Mouse (Mus musculus): Measurements from ENCODE around the gene Olfr352. TPM values are rescaled to one million over a fixed set of nuclear protein-coding genes. Genes with fewer than 3 reads are reported as not detected.

Gene Olfr352
- not detected in 2 replicates for polyA plus RNA-seq (2016; fragmentation: Nextera tagmentation; extraction: Ambion mirVana)

DNA sequence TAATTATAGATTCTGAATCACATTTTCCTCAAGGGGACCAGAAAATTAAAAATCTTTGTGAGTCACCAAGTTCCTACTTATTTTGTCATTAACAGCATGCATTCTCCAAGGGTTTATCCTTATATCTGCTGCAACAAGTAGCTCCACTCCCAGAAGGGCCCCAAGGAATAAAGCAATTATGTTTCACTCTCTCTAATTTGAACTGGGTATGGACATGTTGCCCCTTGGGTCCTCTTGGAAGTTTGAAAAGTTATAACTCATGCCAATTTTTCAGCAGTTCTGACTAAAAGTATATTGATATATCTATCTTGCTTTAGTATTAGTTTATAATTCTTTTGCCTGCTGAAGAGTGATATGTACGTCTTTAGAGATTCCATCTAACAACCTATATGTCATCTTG is at the start of gene Olfr352:
TSS of gene Olfr352 (plus strand) at position 301 of the 400 bp plus-strand sequence.
- Histone ChIP-seq H3K9ac (no peak within 1 kb of the TSS), H3K9me3 (peaks cover 6% of the 10 kb centered on the region; the same call in 1 of the 2 replicates)
- 81% methylated on average over 1 of the region's 1 CpGs for WGBS

DNA sequence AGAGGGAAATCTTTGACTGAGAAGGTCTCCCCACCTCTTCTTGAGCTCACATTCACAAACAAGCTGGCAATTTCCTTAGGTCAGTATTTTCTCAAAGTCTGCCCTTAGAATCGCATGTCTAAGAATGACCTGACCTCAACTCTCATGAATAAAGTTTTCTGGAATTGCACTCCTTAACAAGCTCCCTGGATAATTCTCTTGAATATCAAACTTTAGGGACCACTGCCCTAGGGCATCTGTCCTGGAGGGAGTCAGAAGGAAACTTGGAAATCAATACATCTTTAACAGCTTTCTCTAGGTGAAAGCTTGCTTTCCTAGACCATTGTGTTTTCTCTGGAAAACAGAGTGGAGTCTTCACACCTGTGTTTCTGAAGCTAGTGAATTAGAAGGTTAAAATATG is 22.2 kb upstream of the Olfr352 start, which contains the start of gene Olfr350:
TSS of gene Olfr350 (plus strand) at position 301 of the 400 bp plus-strand sequence.
- Histone ChIP-seq H3K9ac (no peak within 1 kb of the TSS), H3K4me2 (replicated peaks) (no peak within 1 kb of the TSS), H3K27me3 (no peaks in the 10 kb centered on the region), H3K27ac (no peak within 1 kb of the TSS), H3K4me1 (no peaks in the 10 kb centered on the region), H3K4me3 (no peak within 1 kb of the TSS), H3K36me3 (no peaks in the 10 kb centered on the region), H3K9me3 (peaks cover 7% of the 10 kb centered on the region; the same call in 1 of the 2 replicates)
- 83% methylated on average over 1 of the region's 1 CpGs for WGBS
- ATAC-seq (ENCODE audit: insufficient number of reproducible peaks, insufficient read depth, low FRiP score, low TSS enrichment) = no peak

More for the DNA sequence above, at the start of gene Olfr352:
- Histone ChIP-seq H3K27ac (no peak within 1 kb of the TSS), H3K4me1 (no peaks in the 10 kb centered on the region), H3K36me3 (no peaks in the 10 kb centered on the region), H3K4me3 (no peak within 1 kb of the TSS), H3K4me2 (replicated peaks) (no peak within 1 kb of the TSS), H3K27me3 (no peaks in the 10 kb centered on the region)
- no peak for ATAC-seq (ENCODE audit: insufficient number of reproducible peaks, insufficient read depth, low FRiP score, low TSS enrichment)

DNA sequence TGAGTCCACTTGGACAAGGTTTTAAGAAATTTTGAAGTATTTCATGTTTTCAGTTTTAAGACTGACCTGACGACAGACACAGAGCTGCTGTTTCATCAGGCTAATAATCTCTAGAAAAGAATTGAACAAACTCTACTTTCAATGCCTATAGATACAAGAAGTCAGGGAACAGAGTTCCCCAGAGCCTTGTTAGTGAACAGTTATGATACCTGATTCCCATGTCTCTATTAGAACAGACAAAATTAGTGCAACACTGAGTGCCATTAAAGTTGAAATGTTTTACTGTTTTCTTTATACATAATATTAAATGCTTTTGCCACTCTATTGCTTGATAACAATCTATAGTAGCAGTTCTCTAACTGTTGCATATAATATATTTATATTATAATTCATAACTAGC is 5.7 kb upstream of the Olfr352 start, which contains the start of gene Olfr351:
TSS of gene Olfr351 (minus strand) at position 101 of the 400 bp plus-strand sequence.
- H3K27ac ChIP-seq = no peak within 1 kb of the TSS
- H3K4me2 ChIP-seq (replicated peaks) = no peak within 1 kb of the TSS
- peaks cover 6% of the 10 kb centered on the region; the same call in 1 of the 2 replicates for H3K9me3 ChIP-seq
- H3K36me3 ChIP-seq = no peaks in the 10 kb centered on the region
- no peak for ATAC-seq (ENCODE audit: insufficient number of reproducible peaks, insufficient read depth, low FRiP score, low TSS enrichment)
- H3K4me1 ChIP-seq = no peaks in the 10 kb centered on the region
- no peaks in the 10 kb centered on the region for H3K27me3 ChIP-seq
- no peak within 1 kb of the TSS for H3K4me3 ChIP-seq
- 81% methylated on average over 1 of the region's 1 CpGs for WGBS
- H3K9ac ChIP-seq = no peak within 1 kb of the TSS

- H3K27ac ChIP-seq = no peak within 1 kb of the TSS
- no peak within 1 kb of the TSS for H3K4me3 ChIP-seq
- no peak for ATAC-seq (ENCODE audit: insufficient number of reproducible peaks, insufficient read depth, low FRiP score, low TSS enrichment)
- no peaks in the 10 kb centered on the region for H3K4me1 ChIP-seq
- H3K9me3 ChIP-seq = peaks cover 4% of the 10 kb centered on the region
- H3K27me3 ChIP-seq = no peaks in the 10 kb centered on the region
- no peak within 1 kb of the TSS for H3K9ac ChIP-seq
- no peak within 1 kb of the TSS for H3K4me2 ChIP-seq (replicated peaks)
- no peaks in the 10 kb centered on the region for H3K36me3 ChIP-seq
Measured at GRCm38 (mm10) chr2:36892836-36893235, 24.6 kb downstream of the Olfr352 start, which contains the start of gene Olfr353. Olfr353 (minus strand) TSS chr2:36892936.

DNA sequence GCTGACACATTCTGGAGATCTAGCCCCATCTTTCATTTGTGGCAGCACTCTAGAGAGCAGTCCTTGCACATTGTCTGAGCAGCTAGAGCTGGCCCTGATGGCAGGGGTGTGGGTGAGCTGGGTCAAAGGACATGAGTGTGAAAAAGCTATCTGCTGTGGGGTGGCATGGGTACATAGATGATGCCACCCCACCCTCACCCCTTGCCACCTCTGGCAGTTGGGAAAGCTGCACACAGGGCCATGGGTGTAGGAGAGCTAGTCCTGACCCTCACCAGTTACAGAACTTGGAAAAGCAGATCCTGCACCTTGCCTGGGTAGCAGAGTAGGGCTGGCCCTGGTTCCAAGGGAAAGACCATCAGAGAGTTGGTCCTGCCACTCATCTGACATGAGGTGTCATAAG is 28.9 kb downstream of the Olfr352 start:
- no peaks in the 10 kb centered on the region for H3K27me3 ChIP-seq
- H3K4me3 ChIP-seq = no peak overlapping the region
- no peaks in the 10 kb centered on the region for H3K4me1 ChIP-seq
- ATAC-seq (ENCODE audit: insufficient number of reproducible peaks, insufficient read depth, low FRiP score, low TSS enrichment) = no peak
- H3K4me2 ChIP-seq (replicated peaks) = no peak overlapping the region
- H3K9me3 ChIP-seq = peaks cover 9% of the 10 kb centered on the region
- no peaks in the 10 kb centered on the region for H3K36me3 ChIP-seq
- H3K9ac ChIP-seq = no peak overlapping the region
- no peak overlapping the region for H3K27ac ChIP-seq

DNA sequence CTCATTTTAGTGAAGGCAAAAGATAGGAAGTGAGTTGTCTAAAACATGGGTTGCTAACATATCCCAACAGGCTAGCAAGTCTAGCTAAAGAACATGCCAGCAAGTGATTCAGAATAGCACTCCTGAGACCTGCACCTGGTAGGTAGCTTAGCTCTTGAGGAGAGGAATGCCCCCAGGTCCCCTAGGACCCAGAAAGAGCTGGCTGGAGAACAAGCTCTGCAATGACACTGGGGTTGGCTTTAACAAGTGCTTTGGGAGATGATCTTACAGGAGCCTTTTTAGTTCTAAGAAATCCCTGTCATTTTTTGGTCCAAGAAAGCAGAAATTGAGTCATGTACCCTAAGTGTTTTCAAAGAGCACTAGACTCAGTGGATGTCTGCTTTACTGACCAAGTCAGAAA is 37.1 kb downstream of the Olfr352 start, which contains the start of gene Olfr354:
TSS of gene Olfr354 (plus strand) at position 301 of the 400 bp plus-strand sequence.
- Histone ChIP-seq H3K9me3 (peaks cover 13% of the 10 kb centered on the region; the same call in 1 of the 2 replicates), H3K36me3 (no peaks in the 10 kb centered on the region), H3K27ac (no peak within 1 kb of the TSS), H3K4me3 (no peak within 1 kb of the TSS), H3K27me3 (no peaks in the 10 kb centered on the region), H3K4me1 (no peaks in the 10 kb centered on the region), H3K4me2 (replicated peaks) (no peak within 1 kb of the TSS), H3K9ac (no peak within 1 kb of the TSS)
- ATAC-seq (ENCODE audit: insufficient number of reproducible peaks, insufficient read depth, low FRiP score, low TSS enrichment) = no peak

Other genes with a start within 250 kb of the Olfr352 start
- not detected in 2 replicates for gene Olfr345, start 228.4 kb upstream of the Olfr352 start, polyA plus RNA-seq (2016; fragmentation: Nextera tagmentation; extraction: Ambion mirVana)
- not detected in 2 replicates for gene Olfr346, start 182.7 kb upstream of the Olfr352 start, polyA plus RNA-seq (2016; fragmentation: Nextera tagmentation; extraction: Ambion mirVana)
- not detected in 2 replicates for gene Olfr347, start 136.6 kb upstream of the Olfr352 start, polyA plus RNA-seq (2016; fragmentation: Nextera tagmentation; extraction: Ambion mirVana)
- not detected in 2 replicates for gene Olfr348, start 84.2 kb upstream of the Olfr352 start, polyA plus RNA-seq (2016; fragmentation: Nextera tagmentation; extraction: Ambion mirVana)
- not detected in 2 replicates for gene Olfr50, start 77.9 kb upstream of the Olfr352 start, polyA plus RNA-seq (2016; fragmentation: Nextera tagmentation; extraction: Ambion mirVana)
- not detected in 2 replicates for gene Olfr3, start 51.4 kb upstream of the Olfr352 start, polyA plus RNA-seq (2016; fragmentation: Nextera tagmentation; extraction: Ambion mirVana)
- not detected in 2 replicates for gene Olfr350, start 22.1 kb upstream of the Olfr352 start, polyA plus RNA-seq (2016; fragmentation: Nextera tagmentation; extraction: Ambion mirVana)
- gene Olfr351, start 5.8 kb upstream of the Olfr352 start, polyA plus RNA-seq (2016; fragmentation: Nextera tagmentation; extraction: Ambion mirVana) = not detected in 2 replicates
- gene Olfr353, start 24.5 kb downstream of the Olfr352 start, polyA plus RNA-seq (2016; fragmentation: Nextera tagmentation; extraction: Ambion mirVana) = not detected in 2 replicates
- not detected in 2 replicates for gene Olfr354, start 37.2 kb downstream of the Olfr352 start, polyA plus RNA-seq (2016; fragmentation: Nextera tagmentation; extraction: Ambion mirVana)
- not detected in 2 replicates for gene Olfr355, start 60.4 kb downstream of the Olfr352 start, polyA plus RNA-seq (2016; fragmentation: Nextera tagmentation; extraction: Ambion mirVana)
- gene Olfr356, start 68.7 kb downstream of the Olfr352 start, polyA plus RNA-seq (2016; fragmentation: Nextera tagmentation; extraction: Ambion mirVana) = not detected in 2 replicates
- not detected in 2 replicates for gene Olfr357, start 125.4 kb downstream of the Olfr352 start, polyA plus RNA-seq (2016; fragmentation: Nextera tagmentation; extraction: Ambion mirVana)
- gene Olfr358, start 140.9 kb downstream of the Olfr352 start, polyA plus RNA-seq (2016; fragmentation: Nextera tagmentation; extraction: Ambion mirVana) = not detected in 2 replicates
- not detected in 2 replicates for gene Olfr360, start 197.3 kb downstream of the Olfr352 start, polyA plus RNA-seq (2016; fragmentation: Nextera tagmentation; extraction: Ambion mirVana)
- not detected in 2 replicates for gene Olfr361, start 220.8 kb downstream of the Olfr352 start, polyA plus RNA-seq (2016; fragmentation: Nextera tagmentation; extraction: Ambion mirVana)
- not detected in 2 replicates for gene Olfr362, start 249.4 kb downstream of the Olfr352 start, polyA plus RNA-seq (2016; fragmentation: Nextera tagmentation; extraction: Ambion mirVana)